Mouse (Mus musculus): ENCODE data around the gene Wdhd1. TPM values are rescaled to one million over a fixed set of nuclear protein-coding genes. Genes with fewer than 3 reads are reported as not detected.

Gene Wdhd1
- total RNA-seq, 4 experiments from 2014 or later = 0.10 to 1.0 (median 0.49) TPM

Other genes with a start within 250 kb of the Wdhd1 start
- gene Gch1, start 87.4 kb downstream of the Wdhd1 start, total RNA-seq (2022) = 1 to 10 TPM; 1.7 to 2.6 (median 2.4) TPM
- 1 to 10 TPM; 6.7 to 9.9 (median 7.4) TPM for gene Socs4, start 74 bp upstream of the Wdhd1 start, total RNA-seq (2022)
- 10 to 100 TPM; 19.0 to 27.0 (median 24.2) TPM for gene Mapk1ip1l, start 21.4 kb upstream of the Wdhd1 start, total RNA-seq (2022)
- 1 to 10 TPM; 2.1 to 8.5 (median 4.6) TPM for gene Lgals3, start 90.9 kb upstream of the Wdhd1 start, total RNA-seq (2022)
- not detected for gene Dlgap5, start 141.6 kb upstream of the Wdhd1 start, total RNA-seq (2022)
- 10 to 100 TPM; 10.2 to 15.1 (median 10.7) TPM for gene Fbxo34, start 173.6 kb upstream of the Wdhd1 start, total RNA-seq (2022)